Mouse (Mus musculus) megakaryocyte progenitor cell, adult 5-6 weeks (primary cell): ENCODE measurements at regions not wholly inside any gene's neighbourhood (a gene's known extent, or its start where the extent isn't known, plus 50 kb on each side); places are given as distances from the start of the nearest gene placed in this dataset.
A peak's percentile ranks its signal among the peaks of the same experiment; 100 is the strongest.
"Not testable (repeated sequence)": the region's sequence is repeated elsewhere in the genome, so short reads cannot be mapped to it uniquely, and the experiment has no call there.

Experiments used
- ATAC-seq: replicated peaks from 2 replicates; pipeline ENCODE4 v1.8.0; 2016; ENCODE audit warnings: mild to moderate bottlenecking, moderate TSS enrichment, inconsistent platforms; ENCODE audit not compliant: poor library complexity

DNA sequence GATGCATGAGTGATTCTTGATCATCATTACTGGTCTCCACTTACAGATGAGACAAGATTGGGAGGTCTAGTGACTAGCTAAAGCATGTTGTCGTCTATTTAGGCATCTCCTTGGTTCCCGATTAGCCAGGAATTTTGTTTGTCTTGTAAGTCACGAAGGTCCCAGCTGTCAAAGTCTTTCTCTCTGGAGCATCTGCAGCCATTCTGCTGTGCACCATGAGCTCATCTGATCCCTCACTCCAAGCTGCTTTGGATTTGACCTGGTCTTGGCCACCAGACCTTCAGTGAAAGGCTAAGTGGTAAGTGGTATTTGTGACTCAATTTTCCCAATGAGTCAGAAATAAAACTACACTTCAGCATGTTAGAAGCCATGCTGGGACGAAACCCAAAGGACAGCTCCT, 53.3 kb upstream of the Creb5 start:
- no peak for ATAC-seq

DNA sequence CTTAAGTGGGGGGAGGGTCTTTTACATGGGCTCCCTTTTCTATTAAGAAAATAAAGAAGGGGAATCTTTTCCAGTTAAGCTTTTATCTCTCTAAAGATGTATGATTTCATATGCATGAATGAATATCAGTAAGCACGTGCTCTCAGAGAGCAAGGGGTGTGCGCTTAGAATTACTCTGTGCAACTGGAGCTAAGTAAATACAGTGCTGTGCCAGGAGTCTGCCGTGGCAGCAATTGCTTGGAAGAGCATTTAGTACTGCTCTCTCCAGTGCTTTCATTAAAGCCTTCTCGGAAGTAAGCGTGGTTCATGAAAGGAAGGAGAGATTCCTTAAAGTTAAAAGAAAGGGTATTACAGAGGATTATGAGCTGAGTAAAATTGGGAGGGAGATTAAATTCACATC, 54.5 kb upstream of the Creb5 start:
- no peak for ATAC-seq

DNA sequence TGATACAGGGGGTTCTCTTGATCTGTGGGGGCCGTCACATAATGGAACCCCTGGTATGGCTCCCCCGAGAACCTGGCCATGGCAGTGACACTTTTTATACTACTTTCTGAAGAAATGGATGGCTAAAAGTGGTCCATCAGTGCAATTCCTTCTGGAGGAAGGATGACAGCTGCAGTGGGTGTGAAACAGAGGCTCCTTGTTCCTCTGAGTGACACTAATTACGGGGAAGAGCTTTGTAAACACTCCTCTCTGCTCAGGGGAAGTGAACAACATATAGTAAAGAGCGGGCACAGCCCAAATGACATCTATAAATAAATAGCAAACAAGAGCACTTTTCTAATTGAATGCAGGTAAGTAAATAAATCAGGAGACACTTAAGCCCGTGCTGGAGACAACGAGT, 57.7 kb upstream of the Creb5 start:
- no peak for ATAC-seq

DNA sequence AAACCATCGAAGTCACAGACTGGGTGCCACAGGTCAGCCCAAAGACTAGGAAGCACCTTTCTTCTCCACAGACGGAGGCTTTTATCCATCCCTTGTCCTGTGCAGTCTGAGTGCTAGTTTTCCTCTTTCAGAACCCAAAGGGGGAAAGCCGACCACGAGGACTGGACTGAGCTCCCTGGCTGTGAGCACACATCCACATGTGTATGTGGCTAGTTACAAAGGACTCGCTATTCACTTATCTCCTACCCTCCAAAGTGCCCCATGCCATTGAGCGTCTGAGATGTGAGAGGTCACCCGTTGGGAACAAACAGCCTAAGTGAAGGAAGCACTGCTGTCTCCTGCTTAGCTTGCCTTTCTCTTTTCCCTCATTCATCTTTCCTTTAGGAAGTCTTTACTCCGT, 65.0 kb upstream of the Creb5 start:
- ATAC-seq, result no peak

DNA sequence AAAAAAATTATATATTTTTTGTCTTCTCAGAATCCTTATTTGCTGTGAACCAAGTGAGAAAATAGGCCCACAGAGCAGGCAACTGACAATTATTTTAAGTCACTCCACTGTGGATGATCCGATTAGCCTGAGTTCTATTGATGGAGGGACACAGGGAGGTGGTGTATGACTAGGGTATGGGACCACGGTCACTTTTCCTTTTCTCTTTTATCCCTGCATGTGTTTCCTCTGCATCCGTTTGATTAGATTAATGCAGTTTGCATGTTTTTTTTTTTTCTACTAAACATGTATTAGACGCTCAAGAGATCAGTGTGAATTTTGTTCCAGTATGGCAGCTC, 65.4 kb upstream of the Creb5 start:
- ATAC-seq, result no peak

DNA sequence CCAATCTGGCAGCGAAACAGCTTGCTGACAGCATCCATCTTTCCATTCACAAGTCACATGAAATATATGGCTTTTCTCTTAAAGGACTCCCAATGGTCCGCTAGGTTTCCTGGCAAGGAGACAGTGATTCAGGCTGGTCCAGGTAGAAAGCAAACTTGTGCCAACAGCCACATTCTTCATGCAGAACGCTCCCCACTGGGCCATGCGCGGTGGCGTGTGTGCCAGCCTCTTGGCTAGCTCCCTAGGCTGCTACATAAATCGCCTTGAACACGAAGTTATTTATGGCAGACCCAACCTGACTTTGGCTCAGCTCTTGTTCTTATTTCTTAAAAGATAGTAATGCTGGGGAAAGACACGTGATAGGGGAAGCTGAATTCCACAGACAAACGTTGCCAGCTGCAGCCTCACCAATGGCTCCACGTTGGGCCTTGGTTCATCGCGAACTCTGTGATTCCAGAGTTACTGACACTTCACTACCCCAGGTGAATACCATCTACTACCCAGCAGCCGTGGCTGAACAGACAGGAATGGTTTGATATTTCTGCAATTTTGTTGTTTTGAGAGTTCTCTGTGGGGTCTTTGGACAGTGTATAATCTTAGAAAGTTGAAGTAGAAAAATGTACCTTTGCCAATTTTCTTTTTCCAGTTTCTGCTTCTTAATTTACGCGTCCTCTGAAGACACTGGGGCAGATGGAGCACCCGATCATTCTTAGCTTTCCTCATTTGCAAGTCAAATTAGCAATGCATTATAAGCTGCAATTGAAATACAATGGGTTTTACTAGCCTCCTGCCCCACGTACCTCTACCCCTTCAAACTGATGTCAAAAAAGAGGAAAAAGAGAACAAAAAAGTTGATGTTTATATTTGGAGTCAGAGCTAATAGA, 66.0 kb upstream of the Creb5 start:
- ATAC-seq, result no peak

DNA sequence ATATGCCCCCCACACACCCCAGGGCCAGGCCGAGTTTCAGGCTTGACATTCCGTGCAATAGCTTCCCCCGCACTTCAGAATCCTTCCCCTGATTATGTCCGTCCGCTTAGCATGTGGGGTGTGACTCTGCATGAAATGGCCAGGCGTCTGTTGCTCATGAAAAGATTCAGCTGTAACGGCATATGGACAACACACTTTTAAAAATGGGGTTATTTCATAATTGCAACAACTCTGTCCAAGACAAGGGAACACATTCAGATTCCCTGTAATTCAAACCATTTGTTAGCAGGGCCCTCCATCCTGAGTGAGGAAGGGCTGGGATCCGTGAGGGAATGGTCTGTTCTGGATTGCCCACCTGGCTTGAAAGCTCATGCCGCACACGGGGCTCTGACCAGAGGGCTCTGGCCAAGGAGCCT, 68.2 kb upstream of the Creb5 start:
- no peak for ATAC-seq

DNA sequence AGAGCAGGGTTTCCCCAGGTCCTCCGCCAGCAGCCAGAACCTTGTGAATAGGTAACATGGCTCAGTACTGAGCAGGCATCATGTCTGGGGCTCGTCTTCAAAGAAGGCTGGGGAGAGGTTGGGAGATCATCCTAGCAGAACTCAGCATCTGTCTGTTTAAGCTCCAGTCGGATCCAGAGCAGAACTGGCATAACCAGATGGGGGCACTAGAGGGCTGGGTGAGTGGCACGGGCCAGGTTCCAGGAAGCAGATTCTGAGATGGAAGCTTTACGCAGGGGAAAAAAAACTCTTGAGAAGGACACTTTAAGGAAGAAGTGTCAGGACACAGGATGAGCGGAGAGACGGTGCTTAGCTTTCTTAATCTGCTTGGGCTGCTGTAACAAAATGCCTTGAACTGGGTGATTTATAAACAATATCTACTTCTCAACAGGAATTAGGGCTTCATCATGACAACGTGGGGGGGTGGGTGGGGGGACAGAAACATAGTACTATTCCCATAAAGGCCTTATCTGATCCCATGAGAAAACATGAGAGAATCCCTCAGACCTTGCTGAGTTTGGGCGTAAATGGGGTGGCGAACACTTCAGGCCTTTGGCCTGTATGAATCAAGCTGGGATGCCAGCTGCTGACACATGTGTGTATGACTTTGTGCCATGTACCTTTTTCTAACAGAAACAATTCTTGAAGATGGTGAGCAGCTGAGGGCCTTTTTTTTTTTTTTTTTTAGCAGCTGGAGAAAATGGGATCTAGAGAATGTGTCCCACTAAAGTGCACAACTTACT, 69.6 kb upstream of the Creb5 start:
- 0 out of 2 replicates have a peak, but pooled peaks have one; percentile 37 for ATAC-seq

DNA sequence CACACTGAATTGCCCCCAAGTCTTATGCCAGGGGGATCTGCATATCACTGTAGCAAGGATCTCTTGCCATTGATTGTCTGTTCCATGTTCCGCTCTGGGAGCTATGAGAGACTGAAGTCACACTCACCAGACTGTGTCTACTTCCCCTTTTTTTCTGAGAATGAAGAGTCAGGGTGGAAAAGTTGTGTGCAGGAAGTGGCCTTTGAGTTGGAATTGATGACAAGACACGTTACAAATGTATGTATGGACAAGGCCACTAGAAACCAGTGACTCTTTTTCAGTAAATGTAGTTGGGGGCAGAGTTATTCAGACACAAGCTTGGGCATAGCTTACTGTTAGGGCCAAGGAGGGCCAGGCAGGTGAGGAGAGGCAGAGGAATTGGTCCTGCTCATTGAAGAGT, 70.4 kb upstream of the Creb5 start:
- ATAC-seq, result peak; percentile 70

DNA sequence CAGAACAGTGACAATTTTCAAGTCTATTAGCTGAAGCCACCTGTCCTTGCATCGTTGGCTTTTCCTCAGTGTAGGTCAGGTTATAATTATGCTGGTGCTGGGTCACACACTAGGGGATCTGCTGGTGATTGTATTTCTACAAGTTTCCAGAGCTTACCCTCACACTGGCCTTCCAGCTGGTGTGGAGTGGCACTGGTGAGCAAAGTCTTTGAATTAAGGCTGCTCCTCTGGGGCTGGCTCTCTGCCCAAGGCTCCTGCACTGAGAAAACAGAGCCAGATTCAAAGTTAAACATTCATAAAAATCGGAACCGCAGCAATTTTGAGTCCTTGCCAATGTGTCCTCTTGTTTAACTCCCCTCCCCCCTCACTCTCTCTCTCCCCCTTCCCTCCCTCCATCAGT, 75.7 kb upstream of the Creb5 start:
- ATAC-seq, result no peak

DNA sequence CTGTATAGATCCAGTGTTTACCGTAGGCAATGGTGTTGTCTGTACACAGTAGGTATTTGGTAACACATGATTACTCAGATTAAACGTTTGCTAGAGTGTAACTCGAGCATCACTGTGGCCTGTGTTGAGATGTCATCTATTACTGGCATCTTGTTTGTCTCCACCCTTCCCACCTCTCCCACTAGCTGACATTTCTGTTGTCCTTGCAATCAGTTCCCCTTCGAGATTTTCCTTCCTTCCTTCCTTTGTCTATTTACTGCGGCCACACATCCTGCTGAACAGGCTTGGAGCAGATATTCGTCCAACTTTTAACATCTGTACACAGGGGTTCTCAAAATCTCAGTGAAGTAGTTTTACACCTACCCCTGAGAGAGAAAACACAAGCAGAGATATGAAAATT, 77.7 kb upstream of the Creb5 start:
- no peak for ATAC-seq

DNA sequence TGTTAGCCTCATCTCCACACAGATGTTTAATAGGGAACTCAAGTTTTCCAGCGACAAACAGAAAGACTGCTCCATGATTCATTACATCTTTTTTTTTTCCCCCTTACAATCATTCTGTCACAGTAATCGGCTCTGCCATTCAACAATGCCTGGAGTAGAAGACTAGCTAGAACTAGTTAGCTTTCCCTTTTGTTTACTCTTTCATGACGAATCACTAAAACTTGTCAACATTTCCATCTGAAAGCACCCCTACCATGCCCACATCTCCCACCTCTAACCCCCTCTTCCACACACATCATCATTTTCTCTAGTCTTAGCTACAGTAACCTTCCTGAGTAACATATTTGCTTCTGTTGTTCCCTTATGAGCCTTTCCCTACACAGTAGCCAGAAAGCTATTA, 78.6 kb upstream of the Creb5 start:
- no peak for ATAC-seq

DNA sequence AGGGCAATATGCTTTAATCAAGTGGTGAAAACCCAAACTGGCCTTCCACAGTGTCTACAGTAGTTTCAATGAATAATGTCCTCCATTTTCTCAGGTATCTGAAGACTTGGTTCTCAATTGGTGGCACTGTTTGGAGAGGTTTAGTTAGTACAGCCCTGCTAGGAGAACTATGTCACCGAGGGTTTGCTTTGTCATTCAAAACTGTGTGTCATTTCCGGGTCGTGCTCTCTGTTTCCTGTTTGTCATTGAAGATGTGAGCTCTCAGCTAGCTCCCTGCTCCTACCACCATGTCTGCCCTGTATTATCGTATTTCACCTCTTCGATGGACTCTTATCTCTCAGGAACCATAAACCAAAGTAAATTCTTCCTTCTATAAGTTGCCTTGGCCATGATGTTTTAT, 79.3 kb upstream of the Creb5 start:
- no peak for ATAC-seq

DNA sequence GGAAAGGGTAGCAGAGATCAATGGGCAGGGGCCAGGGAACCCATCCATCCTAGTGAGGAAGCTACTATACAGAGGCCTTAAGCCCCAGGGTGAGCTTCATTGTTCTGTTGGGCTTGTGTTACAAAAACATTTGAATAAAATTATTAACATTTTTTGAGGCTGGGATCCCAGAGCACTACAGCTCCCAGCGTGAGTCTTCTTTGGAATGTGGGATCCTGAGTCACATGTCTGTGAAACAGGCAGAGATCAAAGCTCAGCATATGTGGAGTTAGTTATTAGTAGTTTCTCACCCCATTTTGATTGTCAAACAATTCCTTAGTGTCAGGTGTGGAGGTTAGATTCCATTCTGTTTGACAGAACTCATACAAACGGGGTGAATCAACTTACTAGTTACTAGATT, 79.7 kb upstream of the Creb5 start:
- ATAC-seq, result no peak

DNA sequence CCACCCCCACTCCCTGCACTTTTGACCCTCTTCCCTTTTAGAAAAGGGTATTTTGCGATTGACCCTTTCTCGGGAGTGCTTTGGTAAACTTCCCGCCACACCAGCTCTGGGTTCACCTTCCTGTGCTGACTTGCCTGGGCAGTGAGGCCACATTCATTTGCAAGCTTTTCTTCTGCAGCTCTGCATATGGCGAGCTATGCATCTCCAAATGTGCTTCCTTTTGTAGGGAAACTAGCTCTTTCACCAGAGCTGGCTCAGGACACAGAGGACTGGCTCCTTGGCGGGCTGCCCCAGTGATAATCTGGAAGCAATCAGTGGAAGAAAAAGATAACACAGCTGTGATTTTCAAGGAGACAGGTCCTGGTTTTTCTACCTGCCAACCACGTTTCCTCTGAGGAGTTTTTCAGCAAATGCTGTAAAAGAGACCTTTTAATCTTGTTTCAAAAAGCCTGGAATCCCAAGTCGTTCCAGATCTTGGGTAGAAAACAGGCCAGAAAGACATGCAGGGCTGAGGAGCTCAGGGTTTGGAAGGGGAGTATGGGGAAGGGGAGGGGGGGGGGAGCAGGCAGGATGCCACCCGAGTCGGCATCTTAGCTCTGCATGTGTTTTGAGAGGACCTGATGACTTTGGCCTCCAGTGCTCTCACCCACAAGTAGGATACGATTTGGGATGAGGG, 85.7 kb upstream of the Creb5 start:
- no peak for ATAC-seq

DNA sequence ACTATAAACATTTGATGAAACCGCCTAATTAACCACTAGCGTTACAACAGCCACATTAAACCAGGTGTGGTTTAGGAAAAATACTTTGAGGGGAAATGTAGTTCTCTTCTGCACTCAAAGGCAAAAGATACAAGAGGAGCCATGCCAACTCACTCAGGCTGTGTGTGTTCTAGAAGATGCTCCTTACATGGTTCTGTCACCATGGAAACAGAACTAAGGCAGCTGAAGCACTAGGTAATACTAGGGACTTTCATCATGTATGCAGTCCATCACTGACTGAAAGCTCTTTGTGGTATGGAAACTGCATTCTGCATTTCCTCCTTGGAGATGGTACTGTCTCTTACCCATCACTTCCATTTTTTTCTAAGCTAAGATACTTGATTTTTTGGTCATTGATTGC, 87.6 kb upstream of the Creb5 start:
- no peak for ATAC-seq

DNA sequence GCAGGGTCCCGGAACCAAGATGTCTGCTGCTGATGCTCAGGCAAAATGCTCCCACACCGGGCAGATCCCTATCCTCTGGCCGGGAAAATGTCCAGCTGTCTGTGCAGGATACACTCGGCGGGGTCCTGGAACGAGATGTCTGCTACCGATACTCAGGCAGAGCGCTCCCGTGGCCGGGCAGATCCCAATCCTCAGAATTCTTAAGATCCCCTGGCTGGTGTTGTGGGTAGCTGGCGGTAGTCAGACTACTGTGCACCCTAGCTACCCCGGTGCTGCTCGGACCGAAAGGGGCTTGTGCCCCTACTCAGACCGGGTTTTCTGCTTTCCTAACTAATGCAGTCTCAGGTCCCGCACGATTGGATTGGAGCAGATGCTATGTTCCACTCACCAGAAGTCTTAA, 104.9 kb upstream of the Creb5 start:
- ATAC-seq, result not testable (repeated sequence)

DNA sequence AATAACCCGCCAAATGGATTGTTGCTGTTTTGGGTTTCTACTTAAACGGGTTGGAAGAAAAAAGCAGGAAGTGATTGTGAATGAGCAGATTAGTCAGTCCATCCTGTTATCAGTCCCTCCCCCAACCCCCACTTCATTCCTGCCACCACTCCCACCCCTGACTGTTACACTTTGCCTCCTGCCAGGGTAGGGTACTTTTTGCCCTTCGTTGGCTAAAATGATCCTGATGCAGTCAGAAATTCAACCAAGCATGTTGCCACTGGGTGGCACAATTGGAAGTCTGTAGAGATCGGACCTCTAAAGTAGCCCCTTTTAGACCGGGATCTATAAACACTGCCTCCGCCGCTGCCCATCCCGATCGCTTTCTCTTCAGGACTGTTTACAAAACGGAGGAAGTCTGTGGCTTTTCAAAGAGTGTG, 96.0 kb upstream of the Jazf1 start:
- peak; percentile 23; the same call in 1 of the 2 replicates for ATAC-seq

DNA sequence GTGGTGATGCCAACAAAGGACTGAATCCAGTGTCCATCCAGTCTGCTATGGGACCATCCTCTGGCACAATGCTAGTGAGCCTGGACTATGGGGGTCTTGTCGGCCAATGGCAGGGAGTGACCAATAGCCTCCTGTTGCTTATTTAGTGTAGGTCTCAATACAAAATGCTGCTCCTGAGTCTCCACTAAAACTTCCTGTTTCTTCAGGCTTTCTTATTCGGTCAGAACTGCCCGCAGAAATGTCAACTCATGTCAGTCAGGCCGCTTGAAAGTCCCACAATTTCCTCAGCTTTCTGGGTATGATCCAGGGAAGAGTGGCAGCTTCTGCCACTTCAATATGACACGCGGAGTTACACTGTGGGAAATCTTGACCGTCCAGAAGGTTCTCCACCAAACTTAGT, 94.7 kb upstream of the Jazf1 start:
- 0 out of 2 replicates have a peak, but pooled peaks have one; percentile 9 for ATAC-seq

DNA sequence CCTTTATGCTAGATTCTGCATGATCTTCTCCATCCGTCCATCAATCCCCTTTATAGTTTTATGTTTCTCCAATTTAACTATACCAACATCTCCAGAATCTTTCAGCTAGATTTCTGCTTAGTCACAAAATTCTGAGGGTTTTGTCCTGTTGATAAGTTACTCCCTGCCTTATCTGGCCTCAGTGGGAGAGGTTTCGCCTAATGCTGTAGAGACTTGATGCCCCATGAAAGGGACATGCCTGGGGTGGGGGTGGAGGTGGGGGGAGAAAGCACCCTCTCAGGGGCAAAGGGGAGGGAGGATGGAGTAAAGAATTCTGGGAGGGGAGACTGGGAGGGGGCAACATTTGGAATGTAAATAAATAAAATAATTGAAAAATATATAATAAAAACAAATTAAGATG, 93.2 kb upstream of the Jazf1 start:
- no peak for ATAC-seq

DNA sequence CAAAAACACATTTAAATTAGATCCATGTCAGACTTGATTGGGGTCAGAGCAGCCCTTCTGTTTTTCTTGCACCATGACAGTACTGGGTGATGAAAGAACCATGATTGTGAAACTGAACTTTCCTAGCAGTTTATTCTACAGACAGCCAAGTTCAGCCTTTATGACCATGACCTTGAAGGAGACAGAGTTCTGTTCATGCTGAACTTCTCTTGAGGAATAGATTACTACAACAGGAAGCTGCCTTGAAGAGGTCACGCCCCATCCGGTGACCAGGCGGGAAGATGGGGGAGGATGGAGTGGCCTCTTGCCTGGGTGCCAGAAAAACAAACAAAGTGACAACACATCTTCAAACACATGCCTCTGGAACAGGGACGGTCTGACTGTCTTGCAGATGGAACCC, 86.2 kb upstream of the Jazf1 start:
- peak; percentile 90 for ATAC-seq

DNA sequence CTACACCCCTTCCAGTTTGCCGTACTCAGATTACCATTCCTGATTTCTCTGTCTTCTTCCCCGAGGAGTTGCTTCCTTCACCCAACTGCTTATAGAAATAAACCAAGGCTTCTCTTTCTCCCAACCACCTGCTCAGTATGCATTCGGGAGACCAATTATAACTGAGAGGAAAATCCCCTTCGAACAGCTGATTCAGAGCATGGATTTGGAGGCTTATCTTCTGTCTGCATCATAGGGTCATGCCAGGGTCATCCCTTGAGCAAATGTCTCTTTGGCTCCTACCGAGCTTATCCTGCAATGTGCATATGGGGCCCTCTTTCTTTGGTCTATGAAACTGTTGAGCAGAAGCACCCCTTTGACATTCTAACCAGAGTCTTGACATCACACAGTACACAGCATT, 79.0 kb upstream of the Jazf1 start:
- ATAC-seq, result no peak
